Comparison of ENCODE assay signal across 22 mouse cellular contexts in the genomic region with DNA sequence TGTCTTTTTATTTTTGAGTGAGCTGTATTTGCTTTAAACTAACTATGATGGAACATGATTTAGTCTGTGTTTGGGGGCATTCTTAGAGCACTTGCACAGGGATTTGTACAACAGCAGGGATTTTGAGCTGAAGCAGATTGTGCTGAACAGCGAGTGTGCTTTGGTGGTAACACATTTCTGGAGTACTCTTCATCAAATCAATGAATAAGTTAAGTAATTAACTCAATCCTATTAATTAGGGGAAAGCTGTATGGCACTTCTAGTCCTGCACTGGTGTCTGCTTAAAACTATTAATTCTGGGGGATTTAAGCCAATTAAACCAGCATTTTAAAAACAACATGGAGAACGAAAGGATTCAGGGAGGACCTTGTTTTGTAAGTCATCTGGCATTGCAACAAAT. TPM values are rescaled to one million over a fixed set of nuclear protein-coding genes. Genes with fewer than 3 reads are reported as not detected.
DNase-seq lines count a peak whose midpoint lies in the region; ATAC-seq and TF ChIP-seq lines count a peak whose summit lies in the region.
"Had no signal": no experiment of that assay in that cellular context is flagged by ENCODE, and none has a peak within 500 bp of the region (broad histone marks: within the 10 kb centered on the region; RNA-seq: fewer than 3 reads in every experiment).

No protein-coding gene starts in this region.

- no peaks in the 10 kb centered on the region for H3K36me3 ChIP-seq in forebrain, embryonic 15.5 days
- no peaks in the 10 kb centered on the region for H3K36me3 ChIP-seq in forebrain, embryonic 12.5 days (replicated peaks)
- H3K36me3 ChIP-seq in forebrain, postnatal 0 days (ENCODE audit: insufficient read depth), result no peaks in the 10 kb centered on the region
- no peaks in the 10 kb centered on the region for H3K36me3 ChIP-seq in forebrain, embryonic 13.5 days (ENCODE audit: poor library complexity, severe bottlenecking)
- H3K36me3 ChIP-seq: embryonic facial prominence, embryonic 10.5 days; embryonic facial prominence, embryonic 12.5 days had no signal

- H3K27me3 ChIP-seq in forebrain, embryonic 15.5 days, result no peaks in the 10 kb centered on the region
- 0 out of 2 replicates have a peak, but pooled peaks cover 4% of the 10 kb centered on the region for H3K27me3 ChIP-seq in forebrain, embryonic 12.5 days
- no peaks in the 10 kb centered on the region for H3K27me3 ChIP-seq in forebrain, postnatal 0 days (ENCODE audit: insufficient read depth, low read length)
- H3K27me3 ChIP-seq in forebrain, embryonic 13.5 days, result no peaks in the 10 kb centered on the region
- H3K27me3 ChIP-seq: embryonic facial prominence, embryonic 12.5 days had no signal

- H3K9ac ChIP-seq in forebrain, embryonic 15.5 days (replicated peaks), result no peak overlapping the region
- no peak overlapping the region for H3K9ac ChIP-seq in forebrain, embryonic 12.5 days
- no peak overlapping the region for H3K9ac ChIP-seq in forebrain, postnatal 0 days
- no peak overlapping the region for H3K9ac ChIP-seq in forebrain, embryonic 13.5 days
- H3K9ac ChIP-seq: embryonic facial prominence, embryonic 12.5 days had no signal

- no peak for TF ChIP-seq POLR2A in brain, embryonic 14.5 days (IDR thresholded peaks at IDR 0.05; ENCODE audit: borderline replicate concordance, extremely low read depth, insufficient read depth, insufficient read length, poor library complexity, severe bottlenecking)

- no peak overlapping the region for H3K4me2 ChIP-seq in forebrain, embryonic 15.5 days (replicated peaks)
- no peak overlapping the region for H3K4me2 ChIP-seq in forebrain, embryonic 12.5 days
- H3K4me2 ChIP-seq in forebrain, postnatal 0 days (ENCODE audit: low read depth), result no peak overlapping the region
- no peak overlapping the region for H3K4me2 ChIP-seq in forebrain, embryonic 13.5 days
- H3K4me2 ChIP-seq: embryonic facial prominence, embryonic 12.5 days had no signal

- 0 out of 2 replicates have a peak, but pooled peaks cover 14% of the 10 kb centered on the region for H3K4me1 ChIP-seq in forebrain, embryonic 15.5 days
- H3K4me1 ChIP-seq in forebrain, embryonic 12.5 days, result 0 out of 2 replicates have a peak, but pooled peaks cover 2% of the 10 kb centered on the region
- H3K4me1 ChIP-seq in forebrain, postnatal 0 days (ENCODE audit: insufficient read depth), result no peaks in the 10 kb centered on the region
- peaks cover 17% of the 10 kb centered on the region; the same call in 1 of the 2 replicates for H3K4me1 ChIP-seq in forebrain, embryonic 13.5 days
- H3K4me1 ChIP-seq: embryonic facial prominence, embryonic 12.5 days had no signal

- H3K9me3 ChIP-seq in forebrain, embryonic 15.5 days, result no peaks in the 10 kb centered on the region
- H3K9me3 ChIP-seq in forebrain, embryonic 12.5 days, result no peaks in the 10 kb centered on the region
- no peaks in the 10 kb centered on the region for H3K9me3 ChIP-seq in forebrain, postnatal 0 days (ENCODE audit: low read length)
- no peaks in the 10 kb centered on the region for H3K9me3 ChIP-seq in forebrain, embryonic 13.5 days (replicated peaks)
- H3K9me3 ChIP-seq: embryonic facial prominence, embryonic 10.5 days; embryonic facial prominence, embryonic 12.5 days had no signal

- 20% methylated on average over 2 of the region's 2 CpGs for WGBS in forebrain, embryonic 15.5 days
- 41% methylated on average over 2 of the region's 2 CpGs for WGBS in forebrain, embryonic 12.5 days
- whole genome bisulfite sequencing in forebrain, postnatal 0 days, result 16% methylated on average over 2 of the region's 2 CpGs
- 24% methylated on average over 2 of the region's 2 CpGs for WGBS in forebrain, embryonic 13.5 days

- peak; percentile 63; the same call in 1 of the 2 replicates for ATAC-seq in forebrain, embryonic 15.5 days (replicated peaks)
- no peak for ATAC-seq in forebrain, embryonic 12.5 days (ENCODE audit: low FRiP score)
- peak; percentile 43 for ATAC-seq in forebrain, postnatal 0 days
- no peak; the same call in 1 of the 2 replicates for ATAC-seq in forebrain, embryonic 13.5 days

- no peak for TF ChIP-seq CTCF in forebrain, postnatal 0 days (IDR thresholded peaks at IDR 0.05; ENCODE audit: low read depth)
- TF ChIP-seq CTCF in brain, embryonic 14.5 days (IDR thresholded peaks at IDR 0.05; ENCODE audit: borderline replicate concordance, extremely low read depth, insufficient read depth, insufficient read length), result no peak

- H3K27ac ChIP-seq in forebrain, embryonic 15.5 days (replicated peaks), result no peak overlapping the region
- H3K27ac ChIP-seq in forebrain, embryonic 12.5 days, result no peak overlapping the region
- no peak overlapping the region for H3K27ac ChIP-seq in forebrain, postnatal 0 days (ENCODE audit: low read depth, low read length)
- no peak overlapping the region for H3K27ac ChIP-seq in forebrain, embryonic 13.5 days
- H3K27ac ChIP-seq: embryonic facial prominence, embryonic 10.5 days; embryonic facial prominence, embryonic 12.5 days had no signal

- no peak overlapping the region for H3K4me3 ChIP-seq in forebrain, embryonic 15.5 days
- no peak overlapping the region for H3K4me3 ChIP-seq in forebrain, embryonic 12.5 days (replicated peaks)
- H3K4me3 ChIP-seq in forebrain, postnatal 0 days (ENCODE audit: low read depth, low read length), result no peak overlapping the region
- H3K4me3 ChIP-seq in forebrain, embryonic 13.5 days, result no peak overlapping the region
- H3K4me3 ChIP-seq: embryonic facial prominence, embryonic 10.5 days; embryonic facial prominence, embryonic 12.5 days had no signal

- DNase-seq in forebrain, postnatal 0 days, result no peak
- DNase-seq in brain, embryonic 14.5 days (ENCODE audit: low read depth), result peak; percentile 73
- no peak for DNase-seq in lung, postnatal 36 days
- DNase-seq: adrenal gland, adult 2 months; adrenal gland, postnatal 10 days; adrenal gland, postnatal 25 days; cerebellum, adult 11-12 months; cerebellum, adult 2 months; cerebellum, adult 9-10 months; cerebellum, postnatal 10 days; cerebellum, postnatal 25 days had no signal

RNA-seq across cellular contexts. Expression of a gene that starts 4.6 kb away (rescaled TPM):
- polyA plus RNA-seq in forebrain, embryonic 15.5 days (2015; fragmentation: Nextera tagmentation; extraction: Ambion mirVana), result not detected in 2 replicates
- not detected in 2 replicates for polyA plus RNA-seq in forebrain, embryonic 12.5 days (2016; fragmentation: Nextera tagmentation; extraction: Ambion mirVana)
- total RNA-seq in forebrain, postnatal 0 days (2014; rRNA removed), result not detected in 2 replicates
- not detected in 2 replicates for polyA plus RNA-seq in forebrain, postnatal 0 days (2015; fragmentation: Nextera tagmentation; extraction: Ambion mirVana)
- polyA plus RNA-seq in forebrain, embryonic 13.5 days (2015; fragmentation: Nextera tagmentation; extraction: Ambion mirVana), result not detected in 2 replicates
- polyA plus RNA-seq in brain, embryonic 14.5 days (2012; rRNA removed), result not detected in 2 replicates
- total RNA-seq: adrenal gland, adult 2 months; adrenal gland, postnatal 10 days; adrenal gland, postnatal 25 days; adrenal gland, postnatal 4 days; ES-E14; MEL had no signal
- polyA plus RNA-seq: adrenal gland, adult 2 months; C2C12; cerebellum, adult 2 months; cortical plate, adult 2 months; embryonic facial prominence, embryonic 10.5 days; embryonic facial prominence, embryonic 12.5 days; embryonic facial prominence, embryonic 14.5 days had no signal

RNA-seq across cellular contexts. Expression of a gene that starts 40.1 kb away (rescaled TPM):
- not detected in 2 replicates for polyA plus RNA-seq in forebrain, embryonic 15.5 days (2015; fragmentation: Nextera tagmentation; extraction: Ambion mirVana)
- polyA plus RNA-seq in forebrain, embryonic 12.5 days (2016; fragmentation: Nextera tagmentation; extraction: Ambion mirVana), result not detected in 2 replicates
- total RNA-seq in forebrain, postnatal 0 days (2014; rRNA removed), result not detected in 2 replicates
- not detected in 2 replicates for polyA plus RNA-seq in forebrain, postnatal 0 days (2015; fragmentation: Nextera tagmentation; extraction: Ambion mirVana)
- not detected in 2 replicates for polyA plus RNA-seq in forebrain, embryonic 13.5 days (2015; fragmentation: Nextera tagmentation; extraction: Ambion mirVana)
- polyA plus RNA-seq in brain, embryonic 14.5 days (2012; rRNA removed), result not detected in 2 replicates
- total RNA-seq: adrenal gland, adult 2 months; adrenal gland, postnatal 10 days; adrenal gland, postnatal 25 days; adrenal gland, postnatal 4 days; ES-E14; MEL had no signal
- polyA plus RNA-seq: adrenal gland, adult 2 months; C2C12; cerebellum, adult 2 months; cortical plate, adult 2 months; embryonic facial prominence, embryonic 10.5 days; embryonic facial prominence, embryonic 12.5 days; embryonic facial prominence, embryonic 14.5 days had no signal

RNA-seq across cellular contexts. Expression of a gene that starts 53.6 kb away (rescaled TPM):
- not detected in 2 replicates for polyA plus RNA-seq in forebrain, embryonic 15.5 days (2015; fragmentation: Nextera tagmentation; extraction: Ambion mirVana)
- polyA plus RNA-seq in forebrain, embryonic 12.5 days (2016; fragmentation: Nextera tagmentation; extraction: Ambion mirVana), result not detected in 2 replicates
- total RNA-seq in forebrain, postnatal 0 days (2014; rRNA removed), result not detected in 2 replicates
- not detected in 2 replicates for polyA plus RNA-seq in forebrain, postnatal 0 days (2015; fragmentation: Nextera tagmentation; extraction: Ambion mirVana)
- not detected in 2 replicates for polyA plus RNA-seq in forebrain, embryonic 13.5 days (2015; fragmentation: Nextera tagmentation; extraction: Ambion mirVana)
- polyA plus RNA-seq in brain, embryonic 14.5 days (2012; rRNA removed), result not detected in 2 replicates
- total RNA-seq: adrenal gland, adult 2 months; adrenal gland, postnatal 10 days; adrenal gland, postnatal 25 days; adrenal gland, postnatal 4 days; ES-E14; MEL had no signal
- polyA plus RNA-seq: adrenal gland, adult 2 months; C2C12; cerebellum, adult 2 months; cortical plate, adult 2 months; embryonic facial prominence, embryonic 10.5 days; embryonic facial prominence, embryonic 12.5 days; embryonic facial prominence, embryonic 14.5 days had no signal

Comparison
In these comparisons a context has a peak if more than half of its experiments do, and no peak if none do; other contexts are left out.
1. ATAC-seq: peak in forebrain, embryonic 15.5 days (single experiment) and forebrain, postnatal 0 days (single experiment); none in forebrain, embryonic 12.5 days (single experiment) and forebrain, embryonic 13.5 days (single experiment).